Mouse (Mus musculus): ENCODE measurements at regions not wholly inside any gene's neighbourhood (a gene's known extent, or its start where the extent isn't known, plus 50 kb on each side); places are given as distances from the start of the nearest gene placed in this dataset.

- Histone ChIP-seq H3K27me3 (ENCODE audit: control insufficient read depth, insufficient read depth, insufficient read length) (peaks cover 18% of the 10 kb centered on the region), H3K4me3 (no peak overlapping the region)
Observed at GRCm38 (mm10) chr13:53764613-53765243, 290.8 kb downstream of the Drd1 start.

GRCm38 (mm10) chr13:53757576-53758237, 284.8 kb upstream of the Msx2 start:
- H3K4me2 ChIP-seq (ENCODE audit: low read depth), result no peak overlapping the region
- no peaks in the 10 kb centered on the region for H3K36me3 ChIP-seq (ENCODE audit: control insufficient read depth, insufficient read depth)
- H3ac ChIP-seq (ENCODE audit: control insufficient read depth, insufficient read length), result no peak overlapping the region
- TF ChIP-seq POLR2AphosphoS2 (IDR thresholded peaks at IDR 0.05; ENCODE audit: insufficient read length, low read depth) (no peak), USF1 (IDR thresholded peaks at IDR 0.05; ENCODE audit: low read depth) (no peak), REST (IDR thresholded peaks at IDR 0.05; ENCODE audit: insufficient read depth, insufficient read length) (no peak), MYOG (IDR thresholded peaks at IDR 0.05; ENCODE audit: control insufficient read depth in 1 of 3, insufficient read depth in 1 of 3, insufficient read length in 2 of 3, low read depth in 2 of 3) (no peak), TCF3 (IDR thresholded peaks at IDR 0.05; ENCODE audit: insufficient read length, low read depth) (no peak), MAX (IDR thresholded peaks at IDR 0.05; ENCODE audit: low read depth) (no peak), MYOD1 (IDR thresholded peaks at IDR 0.05; ENCODE audit: control insufficient read depth in 1 of 3, insufficient read length in 2 of 3, low read depth in 2 of 3) (no peak), SRF (IDR thresholded peaks at IDR 0.05; ENCODE audit: control insufficient read depth, insufficient read length, low read depth) (no peak), E2F4 (IDR thresholded peaks at IDR 0.05; ENCODE audit: insufficient read depth) (no peak), CEBPB (IDR thresholded peaks at IDR 0.05; ENCODE audit: insufficient read depth, poor library complexity, severe bottlenecking) (no peak), POLR2A (IDR thresholded peaks at IDR 0.05; ENCODE audit: insufficient read length, low read depth) (no peak), TCF12 (IDR thresholded peaks at IDR 0.05; ENCODE audit: insufficient read depth, poor library complexity, severe bottlenecking) (no peak)
- no peak overlapping the region for H3K4me3 ChIP-seq
- no peaks in the 10 kb centered on the region for H3K27me3 ChIP-seq (ENCODE audit: control insufficient read depth, insufficient read depth, insufficient read length)
- H3K79me2 ChIP-seq (ENCODE audit: control insufficient read depth, insufficient read depth), result no peaks in the 10 kb centered on the region

More at GRCm38 (mm10) chr13:53764613-53765243, 290.8 kb downstream of the Drd1 start:
- Histone ChIP-seq H3ac (ENCODE audit: control insufficient read depth, insufficient read length) (no peak overlapping the region), H3K79me2 (ENCODE audit: control insufficient read depth, insufficient read depth) (no peaks in the 10 kb centered on the region), H3K4me2 (ENCODE audit: low read depth) (no peak overlapping the region), H3K36me3 (ENCODE audit: control insufficient read depth, insufficient read depth) (no peaks in the 10 kb centered on the region)
- no peak for TF ChIP-seq CEBPB (IDR thresholded peaks at IDR 0.05; ENCODE audit: insufficient read depth, poor library complexity, severe bottlenecking)
- TF ChIP-seq POLR2AphosphoS2 (IDR thresholded peaks at IDR 0.05; ENCODE audit: insufficient read length, low read depth), result no peak
- TF ChIP-seq MYOG (IDR thresholded peaks at IDR 0.05; ENCODE audit: control insufficient read depth in 1 of 3, insufficient read depth in 1 of 3, insufficient read length in 2 of 3, low read depth in 2 of 3), result no peak
- no peak for TF ChIP-seq MYOD1 (IDR thresholded peaks at IDR 0.05; ENCODE audit: control insufficient read depth in 1 of 3, insufficient read length in 2 of 3, low read depth in 2 of 3)
- TF ChIP-seq TCF3 (IDR thresholded peaks at IDR 0.05; ENCODE audit: insufficient read length, low read depth), result no peak
- no peak for TF ChIP-seq E2F4 (IDR thresholded peaks at IDR 0.05; ENCODE audit: insufficient read depth)
- TF ChIP-seq USF1 (IDR thresholded peaks at IDR 0.05; ENCODE audit: low read depth), result no peak

- Histone ChIP-seq H3K36me3 (ENCODE audit: control insufficient read depth, insufficient read depth) (no peaks in the 10 kb centered on the region), H3K27me3 (ENCODE audit: control insufficient read depth, insufficient read depth, insufficient read length) (peaks cover 5% of the 10 kb centered on the region), H3K79me2 (ENCODE audit: control insufficient read depth, insufficient read depth) (no peaks in the 10 kb centered on the region), H3K4me2 (ENCODE audit: low read depth) (no peak overlapping the region), H3ac (ENCODE audit: control insufficient read depth, insufficient read length) (no peak overlapping the region), H3K4me3 (no peak overlapping the region)
- TF ChIP-seq TCF12 (IDR thresholded peaks at IDR 0.05; ENCODE audit: insufficient read depth, poor library complexity, severe bottlenecking) (no peak), REST (IDR thresholded peaks at IDR 0.05; ENCODE audit: insufficient read depth, insufficient read length) (no peak), TCF3 (IDR thresholded peaks at IDR 0.05; ENCODE audit: insufficient read length, low read depth) (no peak), MYOD1 (IDR thresholded peaks at IDR 0.05; ENCODE audit: control insufficient read depth in 1 of 3, insufficient read length in 2 of 3, low read depth in 2 of 3) (no peak), MAX (IDR thresholded peaks at IDR 0.05; ENCODE audit: low read depth) (no peak), USF1 (IDR thresholded peaks at IDR 0.05; ENCODE audit: low read depth) (no peak), SRF (IDR thresholded peaks at IDR 0.05; ENCODE audit: control insufficient read depth, insufficient read length, low read depth) (no peak)
Observed at GRCm38 (mm10) chr13:53756970-53757530, 284.2 kb upstream of the Msx2 start.

GRCm38 (mm10) chr13:53755046-53755615, 282.3 kb upstream of the Msx2 start:
- Histone ChIP-seq H3K4me3 (no peak overlapping the region), H3K4me2 (ENCODE audit: low read depth) (no peak overlapping the region), H3K36me3 (ENCODE audit: control insufficient read depth, insufficient read depth) (no peaks in the 10 kb centered on the region), H3K27me3 (ENCODE audit: control insufficient read depth, insufficient read depth, insufficient read length) (peaks cover 13% of the 10 kb centered on the region), H3ac (ENCODE audit: control insufficient read depth, insufficient read length) (no peak overlapping the region), H3K79me2 (ENCODE audit: control insufficient read depth, insufficient read depth) (no peaks in the 10 kb centered on the region)
- TF ChIP-seq MYOG (IDR thresholded peaks at IDR 0.05; ENCODE audit: control insufficient read depth in 1 of 3, insufficient read depth in 1 of 3, insufficient read length in 2 of 3, low read depth in 2 of 3) (no peak), USF1 (IDR thresholded peaks at IDR 0.05; ENCODE audit: low read depth) (no peak), REST (IDR thresholded peaks at IDR 0.05; ENCODE audit: insufficient read depth, insufficient read length) (no peak), TCF12 (IDR thresholded peaks at IDR 0.05; ENCODE audit: insufficient read depth, poor library complexity, severe bottlenecking) (no peak), MYOD1 (IDR thresholded peaks at IDR 0.05; ENCODE audit: control insufficient read depth in 1 of 3, insufficient read length in 2 of 3, low read depth in 2 of 3) (no peak)

All from myocyte (in vitro differentiated cells).